8 mouse cellular contexts compared by ENCODE assay signal in the genomic region with DNA sequence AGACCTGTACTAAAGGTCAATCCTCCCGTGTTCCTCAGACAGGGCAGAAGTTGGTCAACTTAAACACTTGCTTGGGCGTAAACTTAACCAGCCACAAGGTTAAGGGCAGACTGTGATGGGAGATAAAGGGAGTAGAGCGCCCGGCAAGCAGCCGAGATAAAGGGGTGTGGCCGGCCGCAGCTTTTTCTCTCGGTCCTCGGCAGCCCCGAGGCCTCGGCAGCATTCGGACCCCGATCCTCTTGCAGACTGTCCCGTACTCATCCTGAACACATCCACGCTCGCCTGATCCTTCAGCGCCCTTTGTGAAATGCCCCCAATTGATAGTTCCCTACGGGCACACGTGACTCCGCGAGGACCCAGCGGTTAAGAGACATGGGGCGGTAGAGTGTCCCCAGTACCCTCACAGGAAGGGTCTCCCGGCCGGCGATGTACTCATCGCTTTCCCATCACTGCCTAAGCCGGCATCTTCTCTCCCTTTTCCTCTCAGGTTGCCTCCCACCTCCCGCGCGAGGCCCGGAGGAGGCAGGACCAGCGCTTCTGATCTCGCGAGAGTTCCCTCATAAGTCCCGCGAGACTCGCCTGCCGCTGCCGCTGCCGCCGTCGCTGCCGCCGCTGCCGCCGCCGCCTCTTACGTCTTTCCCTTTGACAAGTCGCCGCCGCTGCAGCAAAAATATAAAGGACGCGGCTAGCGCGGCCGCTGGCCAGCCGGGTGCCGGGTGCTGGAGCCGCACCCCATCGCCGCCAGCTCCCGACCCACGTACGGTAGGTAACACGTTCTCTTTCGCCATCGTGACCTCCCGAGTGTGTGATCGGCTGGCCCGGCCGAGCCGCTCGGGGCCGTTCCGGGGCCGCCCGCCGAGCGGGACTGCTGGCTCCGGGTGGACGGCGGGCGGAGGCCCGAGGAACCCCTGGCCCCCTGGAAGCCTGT. TPM values are rescaled to one million over a fixed set of nuclear protein-coding genes. Genes with fewer than 3 reads are reported as not detected.
A peak's percentile ranks its signal among the peaks of the same experiment; 100 is the strongest.
DNase-seq lines count a peak whose midpoint lies in the region; ATAC-seq and TF ChIP-seq lines count a peak whose summit lies in the region.

A gene (plus strand): TSS at position 591 of the 928 bp plus-strand sequence.

- H3K4me3 ChIP-seq in C2C12 (ENCODE audit: insufficient read depth, poor library complexity, severe bottlenecking): peak within 1 kb of the TSS; percentile 87
- peak within 1 kb of the TSS; percentile 79 for H3K4me3 ChIP-seq in erythroblast, embryonic 14.5 days (replicated peaks)
- peak within 1 kb of the TSS; percentile 82 for H3K4me3 ChIP-seq in heart, embryonic 12.5 days
- H3K4me3 ChIP-seq in kidney, postnatal 0 days (replicated peaks; ENCODE audit: low read depth, low read length): peak within 1 kb of the TSS; percentile 71
- peak within 1 kb of the TSS; percentile 98 for H3K4me3 ChIP-seq in liver, embryonic 11.5 days (ENCODE audit: low read depth, low read length)
- H3K4me3 ChIP-seq in stomach, embryonic 14.5 days (ENCODE audit: low read depth, low read length): peak within 1 kb of the TSS; percentile 98

- WGBS in heart, embryonic 12.5 days: under 1% methylated on average over 85 of the region's 85 CpGs
- WGBS in kidney, postnatal 0 days: 0% methylated on average over 84 of the region's 85 CpGs
- under 1% methylated on average over 85 of the region's 85 CpGs for WGBS in liver, embryonic 11.5 days
- WGBS in stomach, embryonic 14.5 days: under 1% methylated on average over 85 of the region's 85 CpGs

- peak within 1 kb of the TSS; percentile 95 for H3K4me2 ChIP-seq in heart, embryonic 12.5 days
- H3K4me2 ChIP-seq in kidney, postnatal 0 days (ENCODE audit: low read length): peak within 1 kb of the TSS; percentile 77
- peak within 1 kb of the TSS; percentile 95 for H3K4me2 ChIP-seq in liver, embryonic 11.5 days
- H3K4me2 ChIP-seq in stomach, embryonic 14.5 days (replicated peaks; ENCODE audit: low read depth, low read length): peak within 1 kb of the TSS; percentile 96

- peaks cover 75% of the 10 kb centered on the region for H3K4me1 ChIP-seq in erythroblast, embryonic 14.5 days (ENCODE audit: control insufficient read depth)
- peaks cover 17% of the 10 kb centered on the region for H3K4me1 ChIP-seq in heart, embryonic 12.5 days (replicated peaks)
- no peaks in the 10 kb centered on the region for H3K4me1 ChIP-seq in kidney, postnatal 0 days (replicated peaks; ENCODE audit: insufficient read depth, low read length)
- H3K4me1 ChIP-seq in liver, embryonic 11.5 days (replicated peaks; ENCODE audit: control insufficient read depth, insufficient read depth, low read length): peaks cover 34% of the 10 kb centered on the region
- H3K4me1 ChIP-seq in stomach, embryonic 14.5 days (ENCODE audit: control insufficient read depth, insufficient read depth, low read length): 0 out of 2 replicates have a peak, but pooled peaks cover 9% of the 10 kb centered on the region

- peak within 1 kb of the TSS; percentile 90 for H3ac ChIP-seq in C2C12 (ENCODE audit: control insufficient read depth, insufficient read length, low read depth)

- peak within 1 kb of the TSS; percentile 94 for H3K9ac ChIP-seq in heart, embryonic 12.5 days
- peak within 1 kb of the TSS; percentile 94 for H3K9ac ChIP-seq in kidney, postnatal 0 days (ENCODE audit: low read depth, low read length)
- H3K9ac ChIP-seq in liver, embryonic 11.5 days (ENCODE audit: low read depth, low read length): peak within 1 kb of the TSS; percentile 97
- H3K9ac ChIP-seq in stomach, embryonic 14.5 days (replicated peaks; ENCODE audit: low read depth, low read length): peak within 1 kb of the TSS; percentile 97

- H3K36me3 ChIP-seq in C2C12 (ENCODE audit: control insufficient read depth, insufficient read depth): no peaks in the 10 kb centered on the region
- H3K36me3 ChIP-seq in erythroblast, embryonic 14.5 days (ENCODE audit: control insufficient read depth): peaks cover 33% of the 10 kb centered on the region
- H3K36me3 ChIP-seq in heart, embryonic 12.5 days: no peaks in the 10 kb centered on the region
- H3K36me3 ChIP-seq in kidney, postnatal 0 days (ENCODE audit: insufficient read depth, low read length): no peaks in the 10 kb centered on the region
- H3K36me3 ChIP-seq in liver, embryonic 11.5 days (ENCODE audit: control insufficient read depth, insufficient read depth, low read length): no peaks in the 10 kb centered on the region
- H3K36me3 ChIP-seq in stomach, embryonic 14.5 days (ENCODE audit: control insufficient read depth, insufficient read depth, low read length): no peaks in the 10 kb centered on the region

- ATAC-seq in heart, embryonic 12.5 days (ENCODE audit: insufficient number of reproducible peaks, low FRiP score): peak; percentile 90
- ATAC-seq in kidney, postnatal 0 days (replicated peaks; ENCODE audit: low FRiP score, low read depth): peak; percentile 87
- ATAC-seq in liver, embryonic 11.5 days (replicated peaks; ENCODE audit: low FRiP score): peak; percentile 92
- peak; percentile 90 for ATAC-seq in stomach, embryonic 14.5 days (ENCODE audit: insufficient number of reproducible peaks, insufficient read depth, low FRiP score, low read depth)

- TF ChIP-seq CTCF in C2C12 (IDR thresholded peaks at IDR 0.05; ENCODE audit: control insufficient read depth, insufficient read depth, insufficient read length): no peak
- no peak for TF ChIP-seq CTCF in brain, embryonic 14.5 days (IDR thresholded peaks at IDR 0.05; ENCODE audit: borderline replicate concordance, extremely low read depth, insufficient read depth, insufficient read length)
- no peak for TF ChIP-seq CTCF in kidney, postnatal 0 days (IDR thresholded peaks at IDR 0.05; ENCODE audit: low read depth)

- DNase-seq in brain, embryonic 14.5 days (ENCODE audit: low read depth): peak; percentile 99
- peak; percentile 98 for DNase-seq in kidney, postnatal 0 days (ENCODE audit: low spot score)
- peak; percentile 94 for DNase-seq in liver, embryonic 11.5 days (ENCODE audit: low spot score)
- peak; percentile 97 for DNase-seq in naive thymus-derived CD4-positive, alpha-beta T cell, adult 2 months (ENCODE audit: low read depth)

- peak; percentile 33; the same call in 1 of the 2 replicates for TF ChIP-seq POLR2A in brain, embryonic 14.5 days (IDR thresholded peaks at IDR 0.05; ENCODE audit: borderline replicate concordance, extremely low read depth, insufficient read depth, insufficient read length, poor library complexity, severe bottlenecking)

- H3K27ac ChIP-seq in heart, embryonic 12.5 days (ENCODE audit: poor library complexity, severe bottlenecking): peak within 1 kb of the TSS; percentile 93
- peak within 1 kb of the TSS; percentile 96 for H3K27ac ChIP-seq in kidney, postnatal 0 days
- peak within 1 kb of the TSS; percentile 99 for H3K27ac ChIP-seq in liver, embryonic 11.5 days (ENCODE audit: low read depth, low read length)
- peak within 1 kb of the TSS; percentile 87 for H3K27ac ChIP-seq in stomach, embryonic 14.5 days (ENCODE audit: low read length)

- no peaks in the 10 kb centered on the region for H3K27me3 ChIP-seq in C2C12 (ENCODE audit: control insufficient read depth, insufficient read depth, insufficient read length)
- no peaks in the 10 kb centered on the region for H3K27me3 ChIP-seq in erythroblast, embryonic 14.5 days (ENCODE audit: control insufficient read depth)
- no peaks in the 10 kb centered on the region for H3K27me3 ChIP-seq in heart, embryonic 12.5 days (replicated peaks)
- H3K27me3 ChIP-seq in kidney, postnatal 0 days (ENCODE audit: insufficient read depth, low read length): no peaks in the 10 kb centered on the region
- H3K27me3 ChIP-seq in liver, embryonic 11.5 days (replicated peaks; ENCODE audit: control insufficient read depth, insufficient read depth, low read length): no peaks in the 10 kb centered on the region
- no peaks in the 10 kb centered on the region for H3K27me3 ChIP-seq in stomach, embryonic 14.5 days (ENCODE audit: control insufficient read depth, insufficient read depth, low read length)

- H3K9me3 ChIP-seq in erythroblast, embryonic 14.5 days (ENCODE audit: control insufficient read depth, low read length): no peaks in the 10 kb centered on the region
- H3K9me3 ChIP-seq in heart, embryonic 12.5 days (replicated peaks): no peaks in the 10 kb centered on the region
- H3K9me3 ChIP-seq in kidney, postnatal 0 days (replicated peaks; ENCODE audit: low read length): no peaks in the 10 kb centered on the region
- H3K9me3 ChIP-seq in liver, embryonic 11.5 days (ENCODE audit: control insufficient read depth, low read length): no peaks in the 10 kb centered on the region
- no peaks in the 10 kb centered on the region for H3K9me3 ChIP-seq in stomach, embryonic 14.5 days (ENCODE audit: control insufficient read depth, low read depth, low read length)

- H3K79me2 ChIP-seq in C2C12 (ENCODE audit: control insufficient read depth, insufficient read depth): peaks cover 46% of the 10 kb centered on the region

- H3K79me3 ChIP-seq in C2C12 (ENCODE audit: low read depth): peaks cover 36% of the 10 kb centered on the region

TF ChIP-seq in C2C12, 6 proteins besides CTCF, POLR2A, EP300 and RAD21:
- peak; percentile 61 for TF ChIP-seq USF1 (IDR thresholded peaks at IDR 0.05; ENCODE audit: low read depth)
- TF ChIP-seq MAX (IDR thresholded peaks at IDR 0.05): no peak

RNA-seq across cellular contexts. Expression of the gene that starts here (rescaled TPM):
- 7.8 TPM for polyA plus RNA-seq in C2C12 (2012; fragmentation: generic; extraction: Trizol)
- polyA plus RNA-seq in brain, embryonic 14.5 days (2012; rRNA removed): 54.5 and 66.5 TPM in 2 replicates
- 1.9 and 2.0 TPM in 2 replicates for polyA plus RNA-seq in erythroblast, embryonic 14.5 days (2012)
- 26.5 TPM in 2 replicates for polyA plus RNA-seq in heart, embryonic 12.5 days (2016; fragmentation: Nextera tagmentation; extraction: Ambion mirVana)
- 12.6 and 12.8 TPM in 2 replicates for polyA plus RNA-seq in kidney, postnatal 0 days (2015; fragmentation: Nextera tagmentation; extraction: Ambion mirVana)
- 30.4 and 31.0 TPM in 2 replicates for polyA plus RNA-seq in liver, embryonic 11.5 days (2014; fragmentation: Nextera tagmentation; extraction: Ambion mirVana)
- 30.7 and 32.5 TPM in 2 replicates for polyA plus RNA-seq in stomach, embryonic 14.5 days (2014; fragmentation: Nextera tagmentation; extraction: Ambion mirVana)

Comparison
In these comparisons a context has a peak if more than half of its experiments do, and no peak if none do; other contexts are left out.
1. Peak in every context shown above with its lines: DNase-seq, ATAC-seq, H3K4me3 ChIP-seq and H3K27ac ChIP-seq.